Comparison of ENCODE assay signal across 11 mouse cellular contexts in genomic region chr7:80863520-80863919, GRCm38 (mm10). TPM values are rescaled to one million over a fixed set of nuclear protein-coding genes. Genes with fewer than 3 reads are reported as not detected.
DNase-seq lines count a peak whose midpoint lies in the region; ATAC-seq and TF ChIP-seq lines count a peak whose summit lies in the region.
"Had no signal": no experiment of that assay in that cellular context is flagged by ENCODE, and none has a peak within 500 bp of the region (broad histone marks: within the 10 kb centered on the region; RNA-seq: fewer than 3 reads in every experiment).

No protein-coding gene starts in this region.

- no peak overlapping the region for H3K9ac ChIP-seq in kidney, embryonic 15.5 days
- no peak overlapping the region for H3K9ac ChIP-seq in hindbrain, postnatal 0 days (replicated peaks; ENCODE audit: low read length)

- H3K4me3 ChIP-seq in kidney, embryonic 15.5 days (replicated peaks) = no peak overlapping the region
- no peak overlapping the region for H3K4me3 ChIP-seq in hindbrain, postnatal 0 days (ENCODE audit: low read length)

- no peaks in the 10 kb centered on the region for H3K9me3 ChIP-seq in kidney, embryonic 15.5 days (replicated peaks)
- no peaks in the 10 kb centered on the region for H3K9me3 ChIP-seq in hindbrain, postnatal 0 days (ENCODE audit: low read length)

- H3K27ac ChIP-seq in kidney, embryonic 15.5 days = peak overlapping the region; percentile 56
- no peak overlapping the region for H3K27ac ChIP-seq in hindbrain, postnatal 0 days

- no peak for TF ChIP-seq CTCF in hindbrain, postnatal 0 days (IDR thresholded peaks at IDR 0.05; ENCODE audit: low read depth)

- peak; percentile 31 for DNase-seq in CD4-positive, CD25-positive, alpha-beta regulatory T cell, adult 2 months (ENCODE audit: low read depth, low spot score)
- no peak for DNase-seq in kidney, postnatal 4 days
- DNase-seq in CD4-positive helper T cell, adult 2 months (ENCODE audit: low read depth, low spot score) = peak; percentile 51
- no peak for DNase-seq in hindbrain, postnatal 0 days (ENCODE audit: low spot score)
- no peak for DNase-seq in thymus, postnatal 10 days (ENCODE audit: low spot score in 2 of 2)
- DNase-seq: adrenal gland, postnatal 36 days; cerebellum, postnatal 14 days had no signal

- ATAC-seq in CD4-positive, CD25-positive, alpha-beta regulatory T cell, adult 4 months = no peak
- no peak for ATAC-seq in kidney, embryonic 15.5 days (replicated peaks; ENCODE audit: low FRiP score)
- no peak for ATAC-seq in hindbrain, postnatal 0 days
- ATAC-seq in monocyte, adult 5-6 weeks (replicated peaks; ENCODE audit: insufficient number of reproducible peaks, low FRiP score, low TSS enrichment, poor library complexity, severe bottlenecking) = no peak
- ATAC-seq: lung, postnatal 0 days had no signal

- peaks cover 52% of the 10 kb centered on the region for H3K4me1 ChIP-seq in kidney, embryonic 15.5 days
- peaks cover 16% of the 10 kb centered on the region; the same call in 1 of the 2 replicates for H3K4me1 ChIP-seq in hindbrain, postnatal 0 days (ENCODE audit: insufficient read depth, low read length)

- H3K36me3 ChIP-seq in kidney, embryonic 15.5 days = peaks cover 50% of the 10 kb centered on the region
- H3K36me3 ChIP-seq in hindbrain, postnatal 0 days (ENCODE audit: insufficient read depth, low read length) = peaks cover 13% of the 10 kb centered on the region

- peak overlapping the region; percentile 21; the same call in 1 of the 2 replicates for H3K4me2 ChIP-seq in kidney, embryonic 15.5 days
- H3K4me2 ChIP-seq in hindbrain, postnatal 0 days (ENCODE audit: low read depth, low read length) = peak overlapping the region; percentile 28; the same call in 1 of the 2 replicates

- WGBS in kidney, embryonic 15.5 days = 83% methylated on average over 5 of the region's 5 CpGs
- 77% methylated on average over 5 of the region's 5 CpGs for WGBS in hindbrain, postnatal 0 days

- H3K27me3 ChIP-seq in kidney, embryonic 15.5 days = no peaks in the 10 kb centered on the region
- no peaks in the 10 kb centered on the region for H3K27me3 ChIP-seq in hindbrain, postnatal 0 days (ENCODE audit: insufficient read depth, low read length)

RNA-seq across cellular contexts. Expression of gene Zscan2, which starts 2.8 kb away (rescaled TPM):
- 1 to 10 TPM; 3.8 to 4.2 TPM for polyA plus RNA-seq in CD4-positive, CD25-positive, alpha-beta regulatory T cell, adult 4 months (2017; shearing (Covaris generic))
- polyA plus RNA-seq in kidney, embryonic 15.5 days (2015; fragmentation: Nextera tagmentation; extraction: Ambion mirVana) = 2.8 and 2.9 TPM in 2 replicates
- 19.9 and 22.2 TPM in 2 replicates for total RNA-seq in hindbrain, postnatal 0 days (2014; rRNA removed)
- 2.2 and 2.5 TPM in 2 replicates for polyA plus RNA-seq in hindbrain, postnatal 0 days (2015; fragmentation: Nextera tagmentation; extraction: Ambion mirVana)
- 6.9 to 12.1 TPM (median 9.2 TPM) in 3 replicates for total RNA-seq in monocyte, adult 5-6 weeks (2017)

RNA-seq across cellular contexts. Expression of gene Wdr73, which starts 37.5 kb away (rescaled TPM):
- polyA plus RNA-seq in CD4-positive, CD25-positive, alpha-beta regulatory T cell, adult 4 months (2017; shearing (Covaris generic)) = 10 to 100 TPM; 20.6 to 33.8 TPM
- polyA plus RNA-seq in kidney, embryonic 15.5 days (2015; fragmentation: Nextera tagmentation; extraction: Ambion mirVana) = 36.7 and 37.5 TPM in 2 replicates
- 20.3 and 23.9 TPM in 2 replicates for total RNA-seq in hindbrain, postnatal 0 days (2014; rRNA removed)
- 29.2 and 35.7 TPM in 2 replicates for polyA plus RNA-seq in hindbrain, postnatal 0 days (2015; fragmentation: Nextera tagmentation; extraction: Ambion mirVana)
- total RNA-seq in monocyte, adult 5-6 weeks (2017) = 6.9 to 25.2 TPM (median 10.8 TPM) in 3 replicates

RNA-seq across cellular contexts. Expression of gene Iqgap1, which starts 37.7 kb away (rescaled TPM):
- 100 to 1,000 TPM; 187 to 284 TPM for polyA plus RNA-seq in CD4-positive, CD25-positive, alpha-beta regulatory T cell, adult 4 months (2017; shearing (Covaris generic))
- 95.2 and 95.3 TPM in 2 replicates for polyA plus RNA-seq in kidney, embryonic 15.5 days (2015; fragmentation: Nextera tagmentation; extraction: Ambion mirVana)
- 23.5 and 29.4 TPM in 2 replicates for total RNA-seq in hindbrain, postnatal 0 days (2014; rRNA removed)
- polyA plus RNA-seq in hindbrain, postnatal 0 days (2015; fragmentation: Nextera tagmentation; extraction: Ambion mirVana) = 15.7 and 16.6 TPM in 2 replicates
- 598 to 656 TPM (median 610 TPM) in 3 replicates for total RNA-seq in monocyte, adult 5-6 weeks (2017)

RNA-seq across cellular contexts. Expression of gene Nmb, which starts 41.4 kb away (rescaled TPM):
- 10 to 100 TPM; 79.7 to 81.7 TPM for polyA plus RNA-seq in CD4-positive, CD25-positive, alpha-beta regulatory T cell, adult 4 months (2017; shearing (Covaris generic))
- polyA plus RNA-seq in kidney, embryonic 15.5 days (2015; fragmentation: Nextera tagmentation; extraction: Ambion mirVana) = 8.2 and 10.0 TPM in 2 replicates
- 6.5 and 13.4 TPM in 2 replicates for total RNA-seq in hindbrain, postnatal 0 days (2014; rRNA removed)
- polyA plus RNA-seq in hindbrain, postnatal 0 days (2015; fragmentation: Nextera tagmentation; extraction: Ambion mirVana) = 10.6 and 12.9 TPM in 2 replicates
- 1.6 to 7.3 TPM (median 3.1 TPM) in 3 replicates for total RNA-seq in monocyte, adult 5-6 weeks (2017)

Comparison
In these comparisons a context has a peak if more than half of its experiments do, and no peak if none do; other contexts are left out.
1. DNase-seq: peak in CD4-positive, CD25-positive, alpha-beta regulatory T cell, adult 2 months (single experiment) and CD4-positive helper T cell, adult 2 months (single experiment); none in kidney, postnatal 4 days (0 of 2), hindbrain, postnatal 0 days (single experiment) and thymus, postnatal 10 days (0 of 2).